Mouse (Mus musculus) heart, embryonic 14.5 days (tissue): ENCODE data around the gene Il5ra. TPM values are rescaled to one million over a fixed set of nuclear protein-coding genes. Genes with fewer than 3 reads are reported as not detected.

Experiments used
- ATAC-seq: fragments of 200-750 bp; cut with Nextera tagmentation; 2 replicates; pipeline ENCODE4 v1.8.0; 2017; ENCODE audit warnings: low read depth, moderate TSS enrichment; ENCODE audit not compliant: insufficient number of reproducible peaks, insufficient read depth, low FRiP score
- H3K27ac ChIP-seq, 2 experiments: fragments of 200-500 bp in 1 of 2; fragments of 300-500 bp in 1 of 2; sonication (generic) in 1 of 2; replicated peaks in 1 of 2; 2 replicates each; pipeline ENCODE4 v1.5.1; 2012 to 2014; ENCODE audit warnings: low read depth in 2 of 2, low read length in 2 of 2, control low read depth in 1 of 2, mild to moderate bottlenecking in 1 of 2, mixed read lengths in 1 of 2; ENCODE audit not compliant: control insufficient read depth in 1 of 2, insufficient read depth in 1 of 2
- H3K27me3 ChIP-seq: fragments of 300-500 bp; sonication (generic); 2 replicates; pipeline ENCODE4 v1.6.1; 2014; ENCODE audit warnings: mild to moderate bottlenecking, low read length, control low read depth; ENCODE audit not compliant: control insufficient read depth, insufficient read depth
- H3K36me3 ChIP-seq: fragments of 300-500 bp; sonication (generic); 2 replicates; pipeline ENCODE4 v1.6.1; 2014; ENCODE audit warnings: mild to moderate bottlenecking, control low read depth, low read length, mixed read lengths; ENCODE audit not compliant: control insufficient read depth, insufficient read depth
- H3K4me1 ChIP-seq, 2 experiments: fragments of 200-500 bp in 1 of 2; fragments of 300-500 bp in 1 of 2; sonication (generic) in 1 of 2; 2 replicates each; pipeline ENCODE4 v1.6.1; 2012 to 2014; ENCODE audit warnings: low read length in 2 of 2, control low read depth in 1 of 2, mixed read lengths in 1 of 2; ENCODE audit not compliant: control insufficient read depth in 2 of 2, insufficient read depth in 2 of 2
- H3K4me2 ChIP-seq: fragments of 300-500 bp; sonication (generic); 2 replicates; pipeline ENCODE4 v1.6.1; 2014; ENCODE audit warnings: mild to moderate bottlenecking, low read length
- H3K4me3 ChIP-seq, 2 experiments: fragments of 200-500 bp in 1 of 2; fragments of 300-500 bp in 1 of 2; sonication (generic) in 1 of 2; 2 replicates each; pipeline ENCODE4 v1.5.1; 2012 to 2014; ENCODE audit warnings: low read length in 2 of 2, mild to moderate bottlenecking in 2 of 2, control low read depth in 1 of 2, low read depth in 1 of 2, moderate library complexity in 1 of 2; ENCODE audit not compliant: control insufficient read depth in 1 of 2, insufficient read depth in 1 of 2
- H3K9ac ChIP-seq: fragments of 300-500 bp; sonication (generic); 2 replicates; pipeline ENCODE4 v1.6.1; 2014; ENCODE audit warnings: mild to moderate bottlenecking, low read length
- H3K9me3 ChIP-seq: fragments of 300-500 bp; sonication (generic); 2 replicates; pipeline ENCODE4 v1.6.1; 2016; ENCODE audit warnings: low read length, control low read depth; ENCODE audit not compliant: control insufficient read depth
- WGBS: fragments of 180-500 bp; shearing (Covaris S2); extraction: QIAGEN DNeasy Blood & Tissue Kit; methylation state at CpG from one replicate; pipeline ENCODE4 v1.1.7; 2014; 5-methylcytosine and 5-hydroxymethylcytosine counted together
- polyA plus RNA-seq: library from polyadenylated mRNA; unstranded; fragments of >200 nt; fragmentation: Nextera tagmentation; extraction: Ambion mirVana; gene quantifications from 2 replicates; pipeline ENCODE4 v1.2.1, GENCODE M21; 2014

Gene Il5ra
- polyA plus RNA-seq, 1 experiment from 2014 or later, result not detected

DNA sequence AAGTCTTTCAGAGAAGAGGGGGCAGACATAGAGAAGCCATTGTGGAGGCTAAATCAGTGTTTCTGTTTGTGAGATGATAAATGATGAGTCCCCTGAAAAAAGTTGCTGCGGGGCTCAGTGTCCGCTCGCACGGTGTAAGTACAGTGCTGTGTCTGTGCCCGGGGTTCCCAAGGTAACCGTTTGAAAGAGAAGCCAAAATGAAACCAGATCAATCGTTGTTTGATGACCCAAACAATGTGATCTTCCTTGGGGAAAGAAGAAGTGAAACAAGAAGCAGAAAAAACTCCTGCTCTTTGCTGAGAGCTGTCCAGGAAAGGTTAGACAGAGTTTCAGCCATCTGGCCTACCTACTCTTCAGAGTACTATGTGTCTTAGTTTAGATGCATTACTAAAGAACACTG, 1.5 kb upstream of the Il5ra start:
- H3K36me3 ChIP-seq, result no peaks in the 10 kb centered on the region
- ATAC-seq, result no peak
- no peaks in the 10 kb centered on the region for H3K27me3 ChIP-seq
- 82% methylated on average over 7 of the region's 7 CpGs for WGBS
- no peaks in the 10 kb centered on the region for H3K4me1 ChIP-seq
- H3K4me3 ChIP-seq, result no peak overlapping the region
- no peak overlapping the region for H3K4me2 ChIP-seq
- no peaks in the 10 kb centered on the region for H3K9me3 ChIP-seq
- H3K27ac ChIP-seq, result no peak overlapping the region
- no peak overlapping the region for H3K9ac ChIP-seq

DNA sequence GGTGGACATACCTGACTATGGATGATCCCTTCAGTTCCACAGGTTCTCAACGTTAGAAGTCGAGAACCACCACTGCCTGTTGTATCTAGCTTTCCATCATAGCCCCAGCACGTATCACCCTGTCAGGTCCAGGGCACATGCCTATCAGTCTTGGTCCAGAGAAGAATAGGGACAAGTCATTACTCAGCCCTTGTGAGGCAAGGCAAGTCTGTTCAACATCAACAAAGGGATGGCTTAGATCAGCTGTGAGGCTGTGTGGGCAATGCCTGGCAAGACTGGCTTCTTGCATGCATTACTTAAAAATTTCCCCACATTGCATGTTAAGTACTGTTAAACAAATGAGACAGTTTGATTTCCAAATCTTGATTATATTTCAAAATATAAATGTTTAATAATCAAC, 1.0 kb downstream of the Il5ra start:
- no peaks in the 10 kb centered on the region for H3K9me3 ChIP-seq
- H3K4me1 ChIP-seq, result no peaks in the 10 kb centered on the region
- H3K9ac ChIP-seq, result no peak overlapping the region
- H3K4me2 ChIP-seq, result no peak overlapping the region
- no peak for ATAC-seq
- no peaks in the 10 kb centered on the region for H3K36me3 ChIP-seq
- no peaks in the 10 kb centered on the region for H3K27me3 ChIP-seq
- no peak overlapping the region for H3K4me3 ChIP-seq
- H3K27ac ChIP-seq, result no peak overlapping the region
- 66% methylated on average over 3 of the region's 3 CpGs for WGBS

DNA sequence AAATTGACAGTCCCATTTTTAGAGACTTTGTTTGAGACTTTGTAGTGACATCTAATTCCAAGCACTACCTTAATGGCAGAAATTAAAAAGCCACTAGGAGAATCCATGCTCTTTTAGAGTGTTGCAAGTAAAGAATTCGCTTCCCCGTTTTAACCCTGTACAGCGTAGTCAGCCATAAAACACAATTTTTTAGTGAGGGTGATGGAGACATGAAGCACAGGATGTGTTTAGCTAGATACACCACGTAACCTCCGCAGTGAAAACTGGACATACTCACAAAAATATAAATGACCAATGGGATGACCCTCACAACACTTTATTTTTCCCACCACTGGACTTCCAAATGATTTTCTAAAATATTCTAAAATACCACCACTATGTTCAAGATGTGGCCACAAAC, 1.6 kb downstream of the Il5ra start:
- Histone ChIP-seq H3K4me3 (no peak overlapping the region), H3K27ac (no peak overlapping the region), H3K9me3 (no peaks in the 10 kb centered on the region), H3K4me2 (no peak overlapping the region), H3K27me3 (no peaks in the 10 kb centered on the region), H3K36me3 (no peaks in the 10 kb centered on the region), H3K4me1 (no peaks in the 10 kb centered on the region), H3K9ac (no peak overlapping the region)
- WGBS, result 87% methylated on average over 5 of the region's 5 CpGs
- no peak for ATAC-seq

DNA sequence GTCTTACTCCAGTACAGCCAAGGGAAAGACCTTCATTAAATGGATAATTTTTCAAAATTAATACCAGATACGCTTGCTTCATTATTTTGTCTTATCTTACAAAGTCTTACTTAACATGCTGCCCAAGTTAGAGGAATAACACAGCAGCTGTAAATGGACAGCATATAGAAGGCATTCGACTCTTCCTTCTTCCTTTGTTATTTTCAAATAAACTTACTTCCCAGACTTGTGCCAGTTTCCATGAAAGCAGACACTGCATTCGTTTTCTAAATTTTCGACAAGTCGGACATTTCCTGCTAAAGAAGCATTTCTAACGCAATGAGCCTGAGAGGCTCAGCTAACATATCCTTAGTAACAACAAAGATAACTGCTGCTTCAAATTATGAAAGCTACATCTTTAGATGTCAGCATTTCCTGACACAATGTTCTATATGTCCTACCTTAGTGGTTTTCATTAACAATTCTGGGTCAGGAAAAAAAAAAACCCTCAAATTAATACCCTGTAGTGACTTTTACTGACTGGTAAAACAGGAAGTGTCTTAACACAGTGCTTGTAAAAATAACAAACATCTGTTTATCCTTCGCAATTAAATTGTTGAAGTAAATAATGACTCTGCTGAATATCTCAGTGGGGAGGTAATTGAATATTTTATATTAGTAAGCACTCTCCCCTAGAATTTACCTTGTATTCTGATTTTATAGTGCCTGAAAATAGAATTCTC, 3.0 kb downstream of the Il5ra start:
- H3K4me1 ChIP-seq, result no peaks in the 10 kb centered on the region
- H3K4me2 ChIP-seq, result no peak overlapping the region
- no peaks in the 10 kb centered on the region for H3K9me3 ChIP-seq
- no peak overlapping the region for H3K4me3 ChIP-seq
- no peaks in the 10 kb centered on the region for H3K27me3 ChIP-seq
- 69% methylated on average over 7 of the region's 7 CpGs for WGBS
- H3K9ac ChIP-seq, result no peak overlapping the region
- no peaks in the 10 kb centered on the region for H3K36me3 ChIP-seq
- no peak overlapping the region for H3K27ac ChIP-seq
- no peak for ATAC-seq

DNA sequence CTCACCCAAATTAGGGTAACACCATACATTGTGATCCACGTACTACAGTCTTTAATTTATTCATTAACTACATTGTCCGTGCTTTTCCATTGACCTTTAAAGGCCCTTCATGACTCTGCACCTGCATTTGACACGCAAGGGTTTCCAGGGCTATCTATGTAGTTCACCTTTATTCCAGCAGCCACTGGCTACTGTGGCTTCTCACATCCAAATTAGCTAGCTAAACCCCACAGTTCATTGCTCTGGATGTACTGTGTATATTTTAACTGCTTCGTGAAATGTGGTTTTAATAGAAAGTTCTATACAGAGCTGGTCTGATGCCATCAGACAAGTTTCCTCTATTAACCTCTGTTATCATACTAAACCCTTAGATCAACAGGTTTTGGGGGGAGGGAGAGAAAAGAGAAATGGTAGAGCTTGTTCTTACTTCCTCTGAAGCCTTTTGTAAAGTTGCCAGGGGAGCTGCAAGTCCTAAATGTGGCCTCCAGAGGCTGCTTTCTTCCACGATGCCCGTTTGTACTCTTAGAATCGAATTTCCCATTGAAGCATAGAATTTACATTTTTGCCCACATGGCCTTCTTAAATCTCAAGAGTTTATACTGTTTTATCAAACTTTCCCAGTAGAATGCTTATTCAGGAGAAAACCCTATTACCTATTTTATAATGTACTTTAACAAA, 5.1 kb downstream of the Il5ra start:
- Histone ChIP-seq H3K4me3 (no peak overlapping the region), H3K4me2 (no peak overlapping the region), H3K4me1 (no peaks in the 10 kb centered on the region), H3K36me3 (no peaks in the 10 kb centered on the region), H3K27ac (no peak overlapping the region), H3K27me3 (no peaks in the 10 kb centered on the region), H3K9me3 (no peaks in the 10 kb centered on the region), H3K9ac (no peak overlapping the region)
- no peak for ATAC-seq
- 73% methylated on average over 7 of the region's 7 CpGs for WGBS

DNA sequence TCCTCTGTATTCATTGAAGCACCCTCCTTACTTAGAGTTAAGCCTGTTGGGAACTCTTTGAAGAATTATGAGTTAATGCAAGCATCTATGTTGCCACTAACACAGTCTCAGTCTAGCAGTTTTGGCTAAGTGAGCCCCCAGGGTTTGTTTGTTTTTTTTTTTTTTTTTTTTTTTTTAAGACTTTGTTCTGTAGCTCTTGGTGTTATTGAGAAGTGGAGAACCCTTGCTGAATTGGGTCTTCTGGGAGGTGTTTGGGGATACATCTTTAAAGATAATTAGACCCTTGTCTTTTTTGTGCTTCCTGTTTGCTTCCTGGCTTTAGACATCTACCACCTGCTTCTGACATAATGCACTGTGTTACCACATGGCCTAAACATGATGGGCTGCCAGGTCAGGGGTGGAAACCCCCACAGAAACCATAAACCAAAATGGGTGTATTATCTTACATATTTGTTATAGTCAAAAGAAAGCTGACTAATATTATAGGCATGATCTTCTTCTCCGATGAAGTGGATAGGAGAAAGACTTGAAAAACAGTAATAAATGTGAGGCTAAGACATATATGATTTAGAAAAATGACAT, 8.5 kb downstream of the Il5ra start:
- no peaks in the 10 kb centered on the region for H3K9me3 ChIP-seq
- no peak overlapping the region for H3K4me2 ChIP-seq
- H3K27me3 ChIP-seq, result no peaks in the 10 kb centered on the region
- no peaks in the 10 kb centered on the region for H3K4me1 ChIP-seq
- no peak overlapping the region for H3K9ac ChIP-seq
- no peaks in the 10 kb centered on the region for H3K36me3 ChIP-seq
- no peak overlapping the region for H3K4me3 ChIP-seq
- WGBS, result 82% methylated on average over 1 of the region's 1 CpGs
- H3K27ac ChIP-seq, result no peak overlapping the region
- ATAC-seq, result no peak

DNA sequence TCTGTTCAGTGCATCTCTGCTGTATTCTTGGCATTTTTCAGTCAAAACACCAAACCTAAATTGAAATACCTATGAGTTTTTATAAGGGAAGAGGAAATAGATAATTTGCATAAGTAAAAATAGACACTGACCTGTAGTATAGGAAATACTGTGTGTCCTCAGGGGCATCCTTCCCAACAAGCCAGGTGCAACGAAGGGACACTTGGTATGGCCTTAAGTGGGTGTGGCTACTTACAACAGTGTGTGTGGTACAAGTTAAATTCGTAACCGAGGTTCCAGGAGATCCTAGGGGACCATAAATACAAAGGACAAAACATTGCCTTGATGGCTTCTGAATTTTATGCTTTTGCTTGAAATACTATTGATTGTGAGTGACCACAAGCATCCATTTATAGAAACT, 10.6 kb downstream of the Il5ra start:
- Histone ChIP-seq H3K36me3 (no peaks in the 10 kb centered on the region), H3K4me3 (no peak overlapping the region), H3K4me1 (no peaks in the 10 kb centered on the region), H3K9me3 (no peaks in the 10 kb centered on the region), H3K27me3 (no peaks in the 10 kb centered on the region), H3K27ac (no peak overlapping the region), H3K4me2 (no peak overlapping the region), H3K9ac (no peak overlapping the region)
- WGBS, result 71% methylated on average over 3 of the region's 3 CpGs
- no peak for ATAC-seq
